Mouse (Mus musculus) heart, postnatal 4 days (tissue): ENCODE results near the gene Stard13. TPM values are rescaled to one million over a fixed set of nuclear protein-coding genes. Genes with fewer than 3 reads are reported as not detected.

Experiments
- DNase-seq: peaks from one replicate; pipeline ENCODE4 v3.0.0; 2021
- total RNA-seq, 2 experiments: library from RNA; stranded (reverse); gene quantifications; 2 replicates each; pipeline ENCODE4 v1.2.3; 2021

The Stard13 gene
- 10 to 100 TPM; 20.1 to 20.8 TPM for total RNA-seq

DNA sequence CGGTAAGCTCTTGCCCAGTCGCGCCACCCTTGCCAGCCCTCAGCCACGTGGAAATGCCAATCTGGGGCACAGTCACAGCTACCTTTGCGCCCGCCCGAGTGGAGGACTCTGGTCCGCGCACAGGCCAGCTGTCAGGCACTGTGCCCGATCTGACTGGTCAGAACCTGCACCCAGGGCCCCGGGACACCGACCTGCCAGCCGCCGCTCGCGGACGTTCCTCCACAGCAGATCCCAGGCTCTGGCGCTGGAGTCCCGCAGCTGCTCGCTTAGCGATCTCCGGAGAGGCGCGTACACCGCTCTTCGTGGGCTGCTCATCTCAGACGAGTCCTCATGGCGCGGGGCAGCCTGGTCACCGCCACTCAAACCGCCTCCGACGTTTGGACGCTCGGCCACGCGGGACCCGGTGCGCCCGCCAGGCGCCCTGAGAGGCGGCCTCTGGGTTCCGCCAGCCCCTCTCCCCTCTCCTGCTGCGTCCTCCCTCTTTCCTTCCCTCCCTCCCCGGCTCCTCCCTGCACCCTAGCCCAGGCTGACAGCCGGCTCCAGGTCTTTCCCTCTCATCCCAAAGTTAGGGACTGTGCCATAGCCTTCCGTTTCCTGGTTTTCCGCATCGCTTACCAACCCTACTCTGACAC lies at the start of gene Stard13:
Stard13 (minus strand) TSS at position 437 of the 632 bp plus-strand sequence.
- peak; percentile 55 for DNase-seq

DNA sequence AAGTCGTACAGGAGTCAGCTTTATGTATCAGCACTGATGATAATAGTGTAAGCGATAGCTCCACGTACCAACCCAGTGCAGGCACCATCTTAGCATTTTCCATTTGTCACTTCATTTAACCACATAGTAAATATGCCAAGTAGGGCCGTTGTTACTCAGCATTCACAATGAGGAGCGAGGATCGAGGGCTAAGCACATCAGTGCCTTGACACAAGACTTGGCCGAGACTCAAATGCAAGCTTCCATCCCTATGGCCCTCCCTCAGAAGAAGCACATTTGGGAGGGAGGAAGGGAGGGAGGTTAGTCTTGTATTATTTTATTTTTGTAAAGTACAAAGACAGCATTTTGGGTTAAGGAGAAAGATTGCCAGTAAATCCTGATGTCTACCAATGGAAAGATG lies 45.9 kb upstream of the Stard13 start:
- no peak for DNase-seq

GRCm38 (mm10) chr5:151277927-151278326 lies 44.3 kb upstream of the Stard13 start:
- no peak for DNase-seq

DNA sequence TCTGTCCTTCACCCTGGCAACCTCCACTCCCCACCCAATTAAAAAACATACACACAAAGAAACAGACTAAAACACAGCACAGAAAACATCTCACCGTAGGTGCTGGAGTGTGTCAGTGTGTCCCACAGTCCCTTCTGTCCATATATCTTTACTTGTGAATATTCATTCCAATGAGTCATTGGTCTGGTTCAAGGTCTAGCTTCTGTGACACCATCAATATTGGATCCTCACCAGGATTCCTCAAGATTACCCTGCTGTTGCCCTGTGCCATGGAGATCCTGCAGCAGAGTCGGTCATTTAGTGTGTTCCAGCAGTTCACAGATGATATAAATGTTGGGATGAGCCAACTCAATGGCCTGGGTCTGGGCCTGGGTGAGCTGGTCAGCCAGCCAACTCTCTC lies 42.4 kb upstream of the Stard13 start:
- DNase-seq, result no peak

- DNase-seq, result no peak
Observed at GRCm38 (mm10) chr5:151274265-151274664, 40.6 kb upstream of the Stard13 start.

DNA sequence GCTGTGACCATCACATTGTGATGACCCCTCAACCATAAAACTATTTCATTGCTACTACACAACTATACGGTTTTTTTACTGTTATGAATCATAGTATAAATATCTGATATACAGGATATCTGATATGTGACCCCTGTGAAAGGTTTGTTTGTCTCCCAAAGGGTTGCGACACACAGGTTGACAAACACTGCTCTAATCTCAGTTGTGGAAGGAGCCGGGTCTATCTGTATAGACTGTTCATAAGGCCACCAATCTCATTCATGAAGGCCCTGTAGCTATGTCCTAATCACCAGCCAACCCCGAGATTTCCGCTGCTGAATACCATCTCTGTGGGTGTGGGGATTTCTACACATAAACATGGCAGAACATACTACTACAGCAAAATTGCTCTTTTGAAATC lies 37.2 kb upstream of the Stard13 start:
- DNase-seq, result no peak

DNA sequence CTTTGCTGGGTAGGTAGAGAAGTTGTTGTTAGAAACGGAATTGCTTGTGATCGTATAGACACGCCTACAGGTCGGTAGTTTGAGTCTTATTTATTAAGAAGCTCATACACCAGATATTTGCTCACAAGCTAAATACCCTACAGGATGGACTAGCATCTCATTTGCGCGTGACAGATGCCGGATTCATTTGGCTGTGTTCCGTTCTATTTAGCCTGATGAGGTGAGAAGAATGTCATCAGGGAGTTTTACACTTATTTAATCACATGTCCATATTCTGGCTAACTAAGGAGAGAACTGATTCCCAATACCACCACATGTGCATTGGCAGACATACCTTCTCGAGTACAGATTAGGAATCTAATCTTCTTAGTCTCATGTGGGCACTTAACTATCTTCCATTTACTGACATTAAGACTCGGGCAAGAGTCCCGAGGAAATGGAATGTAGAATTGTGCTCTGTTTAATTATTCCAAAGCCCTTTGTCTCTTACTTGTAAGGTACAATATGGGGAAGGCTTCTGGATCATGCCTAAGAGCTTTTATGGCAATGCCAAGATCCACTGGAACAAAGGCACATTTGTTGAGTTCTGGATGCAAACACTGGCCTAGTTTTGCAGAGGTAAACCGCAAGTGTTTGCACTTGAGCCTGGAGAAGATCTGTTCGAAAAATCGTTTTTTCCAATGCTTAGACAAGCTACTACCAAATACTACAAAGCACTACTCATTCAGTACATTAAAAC lies 33.4 kb upstream of the Stard13 start:
- DNase-seq, result no peak

- DNase-seq, result no peak
Observed at GRCm38 (mm10) chr5:151261558-151261957, 27.9 kb upstream of the Stard13 start.

- no peak for DNase-seq
Observed at GRCm38 (mm10) chr5:151252213-151252612, 18.6 kb upstream of the Stard13 start.

DNA sequence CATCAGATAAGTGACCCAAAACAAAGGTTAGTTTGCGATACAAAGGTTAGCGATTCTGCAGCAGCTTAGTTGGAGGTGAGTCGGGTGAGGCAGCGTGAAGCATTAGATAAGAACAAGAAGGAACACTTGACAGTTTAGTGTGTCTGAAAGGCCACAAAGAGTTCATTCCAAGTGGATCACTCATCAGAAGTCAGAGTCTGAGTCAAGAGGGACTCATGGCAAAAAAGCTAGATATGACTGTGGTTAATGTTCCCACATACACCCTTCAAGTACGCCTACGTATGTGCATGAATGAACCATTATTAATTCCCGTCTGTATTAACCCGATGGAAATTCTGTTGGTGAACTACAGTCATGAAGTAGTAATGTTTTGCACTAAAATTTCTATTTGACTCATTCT lies 18.0 kb upstream of the Stard13 start:
- no peak for DNase-seq

DNA sequence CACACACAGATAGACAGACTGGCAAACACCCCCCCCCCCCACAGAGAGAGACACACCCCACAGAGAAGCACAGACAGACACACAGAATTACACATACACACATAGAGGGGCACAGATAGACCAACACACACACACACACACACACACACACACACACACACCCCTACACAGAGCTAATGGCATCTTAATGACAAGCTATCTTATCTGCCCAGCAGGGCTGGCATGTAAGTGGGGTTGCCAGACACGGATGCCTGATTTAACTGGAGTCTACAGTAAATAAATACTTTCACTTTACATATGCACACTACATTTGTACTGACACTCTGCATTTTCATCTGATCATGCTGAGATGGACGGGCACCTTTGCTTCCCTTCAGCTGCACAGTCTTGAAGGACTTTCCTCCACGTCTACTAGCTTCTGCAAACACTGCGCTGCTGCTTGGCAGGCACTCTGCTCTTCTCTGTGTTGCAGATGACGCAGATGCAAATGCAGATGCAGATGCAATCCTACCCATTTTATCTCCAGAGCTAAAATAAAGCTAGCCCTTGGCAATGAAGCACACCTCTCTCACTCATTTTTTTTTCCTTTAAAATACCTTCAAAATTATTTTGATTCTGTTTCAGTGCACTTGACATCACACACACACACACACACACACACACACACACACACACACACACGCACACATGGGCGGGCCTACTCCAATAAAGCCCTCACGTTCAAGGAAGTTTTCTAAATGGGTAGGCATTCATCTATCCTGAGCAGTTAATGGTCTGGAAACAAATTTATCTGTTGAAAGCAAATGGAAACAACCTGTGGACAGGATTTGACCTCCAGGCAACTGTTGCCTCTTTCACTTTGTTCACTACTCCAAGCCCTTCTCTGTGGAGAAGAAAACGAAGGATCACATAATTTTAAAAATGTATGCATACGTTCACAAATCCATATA lies 15.3 kb upstream of the Stard13 start:
- DNase-seq, result no peak

DNA sequence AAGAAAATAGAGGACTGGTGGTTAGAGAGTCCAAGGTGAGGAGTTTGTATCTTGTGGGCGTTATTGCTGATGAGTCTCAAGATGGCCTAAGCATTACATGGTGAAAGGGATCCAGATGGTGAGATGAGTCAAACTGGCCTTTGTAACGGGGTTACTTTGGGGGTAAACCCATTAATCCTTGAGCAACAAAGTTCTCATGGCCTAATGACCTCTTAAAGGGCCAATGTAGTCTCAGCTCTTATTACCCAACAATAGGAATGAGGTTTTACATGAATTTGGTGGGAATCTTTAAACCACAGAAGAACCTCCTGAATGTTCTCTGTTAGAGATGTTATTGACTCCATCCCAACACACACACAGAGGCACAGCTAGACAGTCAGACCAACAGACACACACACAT lies 14.4 kb upstream of the Stard13 start:
- no peak for DNase-seq

- no peak for DNase-seq
Observed at GRCm38 (mm10) chr5:151247115-151247875, 13.7 kb upstream of the Stard13 start.

GRCm38 (mm10) chr5:151246287-151246686 lies 12.7 kb upstream of the Stard13 start:
- DNase-seq, result no peak

- no peak for DNase-seq
Observed at GRCm38 (mm10) chr5:151245571-151245970, 11.9 kb upstream of the Stard13 start.

GRCm38 (mm10) chr5:151238730-151239129 lies 5.1 kb upstream of the Stard13 start:
- no peak for DNase-seq

DNA sequence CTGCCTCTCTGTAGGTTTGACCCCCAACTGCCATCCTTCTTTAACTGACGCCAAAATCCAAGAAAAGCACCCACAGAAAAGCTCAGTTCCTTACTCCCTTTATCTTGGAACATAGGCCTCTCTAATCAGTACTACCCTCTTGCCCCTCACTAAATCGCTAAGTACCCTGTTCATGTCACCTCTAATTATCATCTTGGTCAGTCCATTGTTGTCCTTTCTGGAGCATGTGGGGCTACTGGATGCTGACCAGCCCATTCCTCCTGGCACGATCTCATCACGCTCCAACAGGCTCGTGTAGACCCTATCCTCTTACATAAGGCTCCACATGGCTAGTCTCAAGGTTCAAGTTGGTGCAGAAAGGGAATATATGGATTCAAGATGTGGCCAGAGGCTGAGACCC lies 2.8 kb upstream of the Stard13 start:
- DNase-seq, result no peak

GRCm38 (mm10) chr5:151232576-151233299 lies 898 bp downstream of the Stard13 start:
- no peak for DNase-seq

DNA sequence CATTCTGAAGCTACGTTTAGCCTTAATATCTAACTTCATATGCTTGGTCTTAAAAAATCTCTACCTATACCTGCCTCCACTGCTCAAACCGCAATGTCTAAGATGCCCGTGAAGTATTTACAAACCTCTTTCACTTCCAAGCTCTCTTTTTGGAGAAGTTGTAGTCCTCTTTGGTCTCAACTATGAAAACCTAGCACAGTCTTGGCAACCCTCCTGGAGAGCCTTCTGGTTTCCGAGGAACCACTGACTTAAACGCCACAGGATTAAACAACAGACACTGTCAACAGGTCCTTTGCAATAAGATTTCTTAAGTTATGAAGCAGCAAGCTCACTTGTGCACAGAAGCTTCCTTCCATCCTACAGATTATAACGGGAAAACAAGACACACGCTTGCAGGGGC lies 1.8 kb downstream of the Stard13 start:
- no peak for DNase-seq

- DNase-seq, result no peak
Observed at GRCm38 (mm10) chr5:151231411-151231810, 2.2 kb downstream of the Stard13 start.

DNA sequence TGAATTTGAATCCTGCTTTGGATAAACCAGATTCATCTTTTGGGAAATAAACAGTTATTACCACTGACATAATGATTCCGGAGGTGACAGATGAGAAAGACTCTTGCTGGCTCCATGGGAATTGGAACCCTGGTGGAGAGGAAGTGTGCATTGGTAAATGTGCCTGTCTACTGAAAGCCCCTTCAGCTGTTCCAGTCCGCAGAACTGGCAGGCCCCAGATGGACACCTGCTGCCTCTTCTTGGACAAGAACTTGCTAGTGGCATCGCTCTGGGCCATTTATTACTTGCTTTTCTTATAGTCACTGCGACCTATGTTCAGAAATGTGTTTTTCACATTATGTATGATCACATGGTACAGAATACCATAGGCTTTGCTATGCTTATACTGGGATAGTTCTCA lies 3.2 kb downstream of the Stard13 start:
- DNase-seq, result no peak
